8 mouse cellular contexts compared by ENCODE assay signal in genomic region chr10:38965075-38965781, GRCm38 (mm10). TPM values are rescaled to one million over a fixed set of nuclear protein-coding genes. Genes with fewer than 3 reads are reported as not detected.
DNase-seq lines count a peak whose midpoint lies in the region; ATAC-seq and TF ChIP-seq lines count a peak whose summit lies in the region.

TSS of gene Lama4 (plus strand) at chr10:38965515.

- in situ Hi-C loops in ES-E14 (cut with MboI; ENCODE audit: low sequenced_read_pairs in 2 of 2, unreplicated experiment in 2 of 2) = no loop called here

- H3K4me3 ChIP-seq in ES-E14 (ENCODE audit: insufficient read depth in 1 of 2, low read depth in 1 of 2, low read length in 2 of 2, poor library complexity in 1 of 2, severe bottlenecking in 1 of 2) = peak within 1 kb of the TSS; percentile 41 to 59
- H3K4me3 ChIP-seq in hindbrain, embryonic 11.5 days (ENCODE audit: low read depth, low read length) = peak within 1 kb of the TSS; percentile 28
- H3K4me3 ChIP-seq in left cerebral cortex, adult 2 months = peak within 1 kb of the TSS; percentile 50

- peak; percentile 38 for DNase-seq in ES-E14 (ENCODE audit: low read depth, low spot score)
- DNase-seq in brain, adult 2 months (ENCODE audit: low read depth, low spot score) = peak; percentile 40
- DNase-seq in gastrocnemius, adult 18-20 months (ENCODE audit: low spot score) = peak; percentile 72
- peak; percentile 19 for DNase-seq in hindbrain, embryonic 11.5 days (ENCODE audit: low spot score)
- peak; percentile 19 to 35 for DNase-seq in left cerebral cortex, adult 2 months (ENCODE audit: extremely low spot score in 1 of 2, low spot score in 2 of 2)
- DNase-seq in lung, postnatal 25 days (ENCODE audit: low spot score) = peak; percentile 68
- peak; percentile 45 for DNase-seq in right cerebral cortex, postnatal 14 days

- intact Hi-C loops in left cerebral cortex, adult 2 months (cut with DNase I) = loop anchor here (1.0 kb wide), 1 partner anchor 57 kb away; no protein-coding TSS in a partner anchor

- 5% methylated on average over 24 of the region's 24 CpGs for WGBS in hindbrain, embryonic 11.5 days

- ATAC-seq in hindbrain, embryonic 11.5 days (ENCODE audit: low FRiP score) = peak; percentile 85
- no peak for ATAC-seq in megakaryocyte-erythroid progenitor cell, adult 5-6 weeks (replicated peaks; ENCODE audit: low FRiP score, low TSS enrichment, poor library complexity, severe bottlenecking)

- no peak within 1 kb of the TSS for H3K27ac ChIP-seq in ES-E14 (ENCODE audit: insufficient read depth, low read depth, low read length, poor library complexity, severe bottlenecking)
- no peak within 1 kb of the TSS for H3K27ac ChIP-seq in hindbrain, embryonic 11.5 days (ENCODE audit: low read depth, low read length)
- H3K27ac ChIP-seq in left cerebral cortex, adult 2 months = peak within 1 kb of the TSS; percentile 81

- TF ChIP-seq CTCF in left cerebral cortex, adult 2 months (IDR thresholded peaks at IDR 0.05) = no peak

- no peaks in the 10 kb centered on the region for H3K9me3 ChIP-seq in ES-E14 (ENCODE audit: control insufficient read depth, insufficient read depth, low read depth, low read length)
- H3K9me3 ChIP-seq in hindbrain, embryonic 11.5 days (ENCODE audit: control insufficient read depth, low read length) = no peaks in the 10 kb centered on the region

- no peaks in the 10 kb centered on the region for H3K36me3 ChIP-seq in ES-E14 (ENCODE audit: control insufficient read depth, insufficient read depth, low read length, poor library complexity, severe bottlenecking)
- H3K36me3 ChIP-seq in hindbrain, embryonic 11.5 days (ENCODE audit: control insufficient read depth, insufficient read depth, low read length) = no peaks in the 10 kb centered on the region

- peak within 1 kb of the TSS; percentile 69 for H3K4me2 ChIP-seq in hindbrain, embryonic 11.5 days (replicated peaks; ENCODE audit: low read depth, low read length)

- peak within 1 kb of the TSS; percentile 47; the same call in 1 of the 2 replicates for H3K9ac ChIP-seq in ES-E14 (ENCODE audit: insufficient read depth, low read depth, low read length, poor library complexity, severe bottlenecking)
- H3K9ac ChIP-seq in hindbrain, embryonic 11.5 days (ENCODE audit: low read depth, low read length) = peak within 1 kb of the TSS; percentile 40; the same call in 1 of the 2 replicates

- no peaks in the 10 kb centered on the region for H3K27me3 ChIP-seq in hindbrain, embryonic 11.5 days (ENCODE audit: control insufficient read depth, insufficient read depth, low read length)

- peaks cover 0 to 6% of the 10 kb centered on the region in 2 experiments; a peak in 1 of 4 replicates for H3K4me1 ChIP-seq in ES-E14 (ENCODE audit: control insufficient read depth in 2 of 2, insufficient read depth in 2 of 2, low read length in 2 of 2, poor library complexity in 1 of 2)
- peaks cover 5% of the 10 kb centered on the region; the same call in 1 of the 2 replicates for H3K4me1 ChIP-seq in hindbrain, embryonic 11.5 days (replicated peaks; ENCODE audit: control insufficient read depth, insufficient read depth, low read length)

TF ChIP-seq in ES-E14, 5 proteins besides CTCF, POLR2A, EP300 and RAD21:
- TF ChIP-seq ZC3H11A (IDR thresholded peaks at IDR 0.05; ENCODE audit: borderline replicate concordance, low read depth, low read length) (no peak), CHD2 (IDR thresholded peaks at IDR 0.05; ENCODE audit: low read depth, low read length) (no peak), HCFC1 (IDR thresholded peaks at IDR 0.05; ENCODE audit: borderline replicate concordance, insufficient read depth, low read length) (no peak), ZNF384 (IDR thresholded peaks at IDR 0.05; ENCODE audit: low read depth, low read length) (no peak), MAFK (IDR thresholded peaks at IDR 0.05; ENCODE audit: insufficient read depth, low read depth, low read length) (no peak)
TF ChIP-seq in ES-E14: peak in this region for 0.

RNA-seq across cellular contexts. Expression of gene Lama4, which starts in this region (rescaled TPM):
- total RNA-seq in ES-E14 (2012; rRNA removed) = 2.4 and 3.6 TPM in 2 replicates
- total RNA-seq in gastrocnemius, adult 18-20 months (2021) = 10 to 100 TPM; 13.7 to 19.2 TPM
- 18.3 and 20.2 TPM in 2 replicates for polyA plus RNA-seq in hindbrain, embryonic 11.5 days (2014; fragmentation: Nextera tagmentation; extraction: Ambion mirVana)
- 10 to 100 TPM in 1 of 2 experiments, 1 to 10 TPM in 1; 7.8 to 13.2 TPM for total RNA-seq in left cerebral cortex, adult 2 months (2021)
- not detected in 2 replicates for total RNA-seq in megakaryocyte-erythroid progenitor cell, adult 5-6 weeks (2014; fragmentation: Nextera tagmentation)
- total RNA-seq in megakaryocyte-erythroid progenitor cell, adult 5-6 weeks (2017) = not detected in 2 replicates

Comparison
In these comparisons a context has a peak if more than half of its experiments do, and no peak if none do; other contexts are left out.
1. DNase-seq: peak in every context shown above with its lines; median percentile 72 in gastrocnemius, adult 18-20 months; 68 in lung, postnatal 25 days; 45 in right cerebral cortex, postnatal 14 days; 40 in brain, adult 2 months; 38 in ES-E14; 27 in left cerebral cortex, adult 2 months; 19 in hindbrain, embryonic 11.5 days.